Mouse (Mus musculus) heart, postnatal 4 days (tissue): ENCODE results near the gene Faap20. TPM values are rescaled to one million over a fixed set of nuclear protein-coding genes. Genes with fewer than 3 reads are reported as not detected.

Source experiments
- DNase-seq: peaks from one replicate; pipeline ENCODE4 v3.0.0; 2021
- total RNA-seq, 2 experiments: library from RNA; stranded (reverse); gene quantifications; 2 replicates each; pipeline ENCODE4 v1.2.3; 2021

The Faap20 gene
- total RNA-seq: 10 to 100 TPM; 31.7 to 31.9 TPM

DNA sequence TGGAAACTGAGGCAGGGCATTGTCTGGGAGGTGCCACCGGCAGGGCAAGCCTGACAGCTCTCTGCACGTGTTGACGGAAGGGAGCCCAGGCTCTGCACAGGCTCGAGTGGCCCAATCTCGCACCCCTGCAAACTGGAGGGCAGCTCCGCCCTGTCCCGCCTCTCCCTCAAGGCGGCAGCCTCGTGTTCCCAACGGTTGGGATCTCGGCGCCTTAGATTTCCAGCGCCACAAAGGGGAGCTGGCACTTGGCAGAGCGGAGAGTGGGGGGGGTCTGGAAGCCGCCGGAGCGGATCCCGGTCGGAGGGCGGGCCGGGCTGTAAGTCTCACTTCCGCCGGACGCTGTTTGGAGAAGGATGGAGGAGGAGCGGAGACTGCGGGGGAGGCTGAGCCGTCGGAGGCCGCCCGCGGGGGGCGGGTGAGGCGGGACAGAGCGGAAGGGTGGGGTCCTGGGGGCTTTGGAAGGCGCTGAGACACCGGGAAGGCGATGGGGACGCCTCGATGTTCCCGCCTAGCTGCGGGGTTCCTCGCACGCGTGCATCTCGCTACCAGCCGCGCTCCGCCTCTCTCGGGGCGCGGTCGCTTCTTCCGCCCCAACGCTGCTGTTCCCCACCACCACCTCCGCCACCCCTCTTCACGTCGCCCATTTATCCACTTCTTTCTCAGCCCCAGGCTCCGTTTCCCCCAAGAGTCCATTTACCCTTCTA is at the start of gene Faap20:
Gene Faap20, plus strand, starts transcription at position 155 of the 704 bp plus-strand sequence.
- peak; percentile 93 for DNase-seq

DNA sequence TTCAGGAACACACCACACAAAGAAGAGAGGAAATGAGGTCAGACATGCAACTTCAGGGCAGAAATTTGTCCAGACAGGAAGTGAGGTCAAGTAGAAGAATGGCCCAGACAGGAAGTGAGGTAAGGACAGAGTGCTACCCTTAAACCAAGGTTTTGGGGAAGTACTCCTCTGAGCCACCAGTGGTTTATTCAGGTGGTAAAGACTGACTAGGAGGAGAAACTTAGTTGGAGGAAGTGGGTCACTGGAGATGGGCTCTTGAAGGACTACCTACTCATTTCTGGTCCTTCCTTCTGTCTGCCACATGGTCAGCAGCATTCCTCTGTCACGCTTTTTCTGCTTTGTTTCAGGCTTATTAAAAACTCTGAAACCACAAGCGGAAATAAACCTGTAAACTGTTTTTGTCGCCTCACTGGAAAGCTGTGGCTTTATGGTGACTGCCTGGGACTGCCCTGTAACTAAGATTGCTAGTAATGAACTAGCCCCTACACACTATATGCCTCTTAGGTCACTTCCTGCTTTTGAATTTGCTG is 48.7 kb upstream of the Faap20 start:
- no peak for DNase-seq

DNA sequence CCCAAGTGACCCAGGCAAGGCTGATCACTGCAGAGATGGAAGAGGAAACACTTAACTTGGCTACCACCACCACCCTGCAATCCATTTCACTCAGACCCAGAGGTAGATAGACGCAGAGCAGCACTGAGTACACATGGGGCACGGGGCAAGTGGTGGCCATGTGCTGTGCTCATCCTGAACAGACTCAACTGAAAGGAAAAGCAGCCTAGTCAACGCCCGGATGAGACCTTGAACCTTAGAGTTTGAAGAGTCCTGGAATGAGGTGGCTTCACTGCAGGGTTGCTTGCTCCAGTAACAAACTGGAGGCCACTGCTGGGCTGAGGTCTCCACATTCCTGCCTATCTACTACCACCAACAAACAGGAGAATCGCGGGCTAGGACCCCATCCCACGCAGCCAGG is 47.8 kb upstream of the Faap20 start:
- DNase-seq: no peak

DNA sequence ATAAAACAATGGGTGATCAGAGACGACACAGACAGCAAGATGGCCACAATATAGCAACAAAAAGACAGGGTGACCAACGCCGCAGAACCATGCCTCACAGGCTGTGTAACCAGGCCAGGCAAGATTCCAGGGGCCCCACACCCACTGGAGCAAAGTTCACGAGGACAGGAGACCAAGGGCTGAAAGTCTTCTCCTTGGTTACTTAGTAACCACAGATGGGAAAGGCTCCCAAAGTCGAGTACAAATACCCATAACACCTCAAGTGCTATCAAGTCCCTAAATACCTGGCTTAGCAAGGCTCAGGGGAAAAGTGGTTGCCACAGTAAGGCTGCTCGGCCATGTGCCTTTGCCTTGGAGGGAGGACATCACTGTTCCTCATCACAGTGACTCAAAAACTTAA is 43.7 kb upstream of the Faap20 start:
- DNase-seq: no peak

DNA sequence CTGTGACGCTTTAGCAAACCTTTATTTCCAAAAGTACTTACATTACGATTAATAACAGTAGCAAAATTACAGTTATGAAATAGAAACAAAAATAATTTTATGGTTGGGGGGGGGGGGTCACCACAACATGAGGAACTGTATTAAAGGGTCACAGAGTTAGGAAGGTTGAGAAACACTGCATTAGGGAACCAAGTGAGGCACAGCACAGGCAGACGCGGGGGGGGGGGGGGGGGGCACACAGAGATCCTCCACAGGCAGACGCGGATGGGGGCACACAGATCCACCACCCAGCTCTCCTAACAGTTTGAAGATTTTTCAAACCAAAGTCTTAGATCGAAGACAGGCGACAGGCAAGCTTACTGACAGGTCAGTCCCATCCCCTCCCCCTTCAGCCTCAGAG is 43.1 kb upstream of the Faap20 start:
- DNase-seq: no peak

DNA sequence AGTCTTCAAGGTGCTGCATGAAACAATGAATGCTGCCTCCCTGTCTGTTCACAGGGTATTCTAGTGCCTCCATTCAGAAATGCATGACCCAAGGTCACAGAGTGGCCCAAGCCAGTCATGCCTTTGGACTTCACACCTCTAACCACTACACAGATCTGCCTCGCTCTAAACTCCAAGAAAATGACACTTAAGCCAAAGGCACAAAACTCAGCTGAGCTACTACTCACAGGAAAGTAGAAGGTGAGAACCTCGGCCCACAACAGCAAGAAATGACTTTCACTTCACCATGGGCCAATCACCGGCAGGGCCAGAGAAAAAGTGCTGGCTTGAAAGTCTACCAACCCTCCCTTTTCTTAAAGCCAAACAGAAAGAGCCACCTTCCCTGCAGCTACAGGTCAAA is 41.8 kb upstream of the Faap20 start:
- DNase-seq: no peak

DNA sequence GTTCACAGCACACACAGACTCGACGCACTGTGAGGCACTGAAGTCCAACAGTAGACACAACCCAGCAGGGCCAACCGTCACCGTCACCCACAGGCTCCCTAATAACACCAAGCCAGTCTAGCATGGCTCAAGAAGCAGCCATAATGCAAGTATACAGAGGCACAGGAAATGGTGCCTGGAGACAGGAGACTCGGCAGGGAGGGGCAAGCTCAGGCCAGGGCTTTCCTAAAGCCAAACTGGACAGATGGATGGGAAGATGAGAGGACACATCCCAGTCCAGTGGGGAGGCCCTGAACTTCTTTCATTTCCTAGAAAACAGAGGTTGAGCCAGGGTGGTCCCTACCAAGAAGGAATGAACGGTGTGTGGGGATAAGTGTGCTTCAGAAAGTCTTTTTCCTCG is 41.0 kb upstream of the Faap20 start:
- no peak for DNase-seq

DNA sequence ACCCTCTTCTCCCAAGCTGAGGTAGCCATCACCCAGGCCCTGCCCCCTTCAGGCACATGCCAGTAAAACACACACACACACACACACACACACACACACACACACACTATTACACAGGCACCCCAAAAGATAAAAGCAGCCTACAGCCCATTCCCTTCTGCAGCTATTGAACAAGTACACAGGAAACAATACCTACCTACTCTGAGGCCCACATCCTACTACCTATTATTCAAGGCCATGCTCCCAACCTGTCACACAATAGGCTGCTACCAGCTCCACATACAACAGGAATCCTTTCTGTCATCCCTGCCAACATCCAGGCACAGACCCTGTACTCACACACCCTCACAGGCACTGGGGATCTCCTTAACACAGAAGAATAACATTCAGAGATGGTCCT is 40.5 kb upstream of the Faap20 start:
- no peak for DNase-seq

DNA sequence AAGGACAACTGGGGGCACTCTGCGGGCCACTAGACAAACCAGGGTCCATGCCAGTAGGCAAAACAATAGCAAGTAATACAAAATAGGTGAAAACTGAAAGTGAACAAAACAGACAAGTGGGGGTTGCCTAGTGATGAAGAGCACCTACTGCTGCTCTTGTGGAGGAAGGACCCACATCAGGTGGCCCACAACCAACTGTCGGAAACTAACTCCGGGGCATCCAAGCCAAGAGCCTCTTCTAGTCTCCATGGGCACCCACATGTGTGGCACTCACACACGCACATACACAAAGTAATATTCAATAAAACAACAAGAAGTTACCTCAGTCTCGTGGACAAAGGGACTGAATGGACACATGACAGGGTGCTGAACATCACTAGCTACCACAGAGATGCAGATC is 40.1 kb upstream of the Faap20 start:
- DNase-seq: no peak

DNA sequence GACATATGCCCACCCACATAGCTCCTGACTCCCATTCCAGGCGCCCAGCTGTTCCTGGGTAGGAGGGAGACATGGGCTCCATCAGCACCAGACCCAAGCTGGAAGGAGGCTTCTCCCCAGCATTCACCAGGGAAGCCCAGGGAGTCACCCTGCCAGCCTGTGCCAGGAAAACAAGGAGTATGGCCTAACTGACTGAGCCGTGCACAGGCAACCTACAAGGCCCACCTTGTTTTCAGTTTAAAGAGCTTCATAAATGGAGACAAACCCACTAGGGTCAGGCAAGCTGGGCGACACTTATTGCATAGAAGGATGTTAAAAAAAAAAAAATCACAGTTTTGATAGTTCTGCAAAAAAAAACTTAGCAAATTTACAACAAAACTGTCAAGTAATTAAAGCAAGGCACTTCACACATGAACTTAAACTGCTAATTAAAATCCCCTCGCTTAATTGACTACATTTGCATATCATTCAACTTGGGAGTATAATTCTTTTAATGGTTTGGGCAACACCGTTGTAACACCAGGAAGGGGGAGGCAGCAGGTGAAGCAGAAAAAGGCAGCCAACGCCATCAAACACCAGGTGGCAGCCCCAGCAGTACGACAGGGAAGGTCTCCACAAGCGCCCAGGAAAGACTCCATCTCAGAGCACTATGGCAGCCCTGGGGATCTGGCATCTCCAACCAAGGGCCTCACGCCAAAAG is 36.4 kb upstream of the Faap20 start:
- DNase-seq: no peak

DNA sequence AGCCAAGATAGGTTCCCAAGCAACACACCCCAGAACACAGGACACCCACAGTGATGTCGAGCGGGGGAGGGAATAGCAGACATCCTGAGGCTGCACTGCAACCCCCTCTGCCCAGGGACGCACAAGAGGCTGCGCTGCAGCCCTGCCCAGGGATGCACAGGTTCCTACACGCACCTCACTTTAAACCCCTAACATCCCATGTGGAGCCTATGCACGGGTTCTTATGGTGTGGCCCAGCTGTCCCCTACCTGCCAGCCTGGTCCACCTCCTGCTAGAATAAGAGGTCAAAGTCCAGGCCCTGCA is 35.9 kb upstream of the Faap20 start:
- no peak for DNase-seq

DNA sequence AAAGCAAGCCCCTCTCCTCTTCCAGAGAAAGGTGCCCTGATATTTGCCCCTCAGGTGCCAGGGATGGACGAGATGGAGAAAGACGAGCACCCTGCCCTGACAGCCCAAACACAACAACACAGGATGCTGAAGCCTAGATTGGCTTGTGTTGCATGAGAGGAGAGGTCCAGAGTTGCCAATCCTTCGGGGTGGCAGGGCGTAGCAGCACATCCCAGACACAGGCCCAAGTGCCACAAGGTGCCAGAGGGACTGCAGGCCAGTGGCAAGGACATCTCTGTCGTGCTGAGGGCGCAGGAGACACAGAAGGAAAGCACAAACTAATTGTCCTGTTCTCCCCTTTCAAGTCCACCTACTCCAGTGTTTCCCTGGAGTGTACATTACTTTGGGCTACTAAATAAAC is 35.4 kb upstream of the Faap20 start:
- DNase-seq: no peak

DNA sequence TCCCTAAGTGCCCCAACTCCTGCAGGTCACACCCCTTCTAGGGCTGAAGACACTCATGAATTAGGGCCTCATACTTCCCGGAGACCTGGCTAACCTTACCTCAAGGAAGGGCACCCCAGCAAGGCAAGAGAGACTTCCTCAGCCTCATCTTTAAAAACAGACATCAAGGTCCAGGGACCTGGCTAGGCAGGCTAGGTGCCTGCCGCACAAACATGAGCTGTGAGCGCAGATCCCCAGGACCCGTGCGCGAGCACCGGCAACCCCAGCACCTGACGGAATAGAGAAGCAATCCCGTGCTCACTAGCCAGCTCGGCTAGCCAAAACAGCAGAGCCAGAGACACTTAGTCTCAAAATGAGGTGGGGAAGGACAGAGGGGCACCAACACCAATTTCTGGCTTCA is 34.8 kb upstream of the Faap20 start:
- DNase-seq: no peak

DNA sequence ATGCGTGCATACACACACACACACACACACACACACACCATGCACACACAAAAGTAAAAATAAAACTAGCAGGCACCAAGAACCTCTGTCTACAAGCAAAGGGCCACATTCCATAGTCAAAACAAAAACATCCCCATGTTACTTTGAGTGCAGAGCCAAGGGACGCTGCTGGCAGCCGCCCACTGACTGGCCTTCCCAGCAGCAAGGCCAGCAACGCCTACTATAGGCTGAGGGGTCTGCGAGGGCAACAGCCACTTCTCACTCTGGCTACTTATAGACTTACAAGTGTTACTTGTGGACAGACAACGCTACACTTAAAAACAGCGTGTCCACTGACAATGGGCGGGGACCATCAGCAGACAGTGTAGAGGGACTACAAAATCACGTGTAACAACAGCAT is 34.4 kb upstream of the Faap20 start:
- peak; percentile 62 for DNase-seq

DNA sequence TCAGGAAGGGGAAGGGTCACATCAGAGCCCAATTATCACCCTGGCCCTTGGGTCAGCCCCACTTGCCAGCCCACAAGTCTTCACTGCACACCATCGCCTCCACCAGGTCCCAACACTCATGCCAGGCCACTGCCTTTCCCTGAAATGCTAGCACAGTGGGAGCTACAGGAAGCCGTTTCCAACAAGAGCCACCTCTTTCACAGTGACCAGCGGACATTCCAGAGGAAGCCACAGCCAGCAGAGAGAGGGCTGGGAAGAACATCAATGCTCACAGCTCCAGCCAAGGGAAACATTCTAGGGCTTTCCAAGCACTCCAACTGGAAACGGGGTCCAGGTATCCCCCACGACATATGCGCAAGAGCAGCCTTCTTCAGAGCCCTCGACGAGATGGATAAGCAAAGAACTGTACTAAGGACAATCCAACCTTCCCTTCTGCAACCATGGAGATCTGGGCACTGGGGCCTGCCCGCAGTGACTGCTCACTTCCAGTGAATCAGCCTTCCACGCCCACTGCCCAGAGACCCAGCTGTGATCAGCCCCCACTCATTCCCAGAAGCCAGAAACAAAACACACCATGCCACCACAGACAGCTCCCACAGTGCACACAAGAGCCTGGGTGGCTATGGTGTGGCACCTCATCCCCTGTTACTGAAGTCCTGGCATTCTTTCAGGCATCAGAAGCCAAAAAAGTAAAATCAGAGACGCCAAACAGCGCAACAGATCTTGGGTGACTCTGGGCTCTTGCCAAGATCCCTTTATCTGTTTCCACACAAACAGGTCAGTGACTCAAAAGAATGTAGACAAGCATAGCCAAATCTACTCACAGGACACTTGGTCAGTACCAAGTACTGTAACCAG is 33.6 kb upstream of the Faap20 start:
- peak; percentile 60 for DNase-seq

DNA sequence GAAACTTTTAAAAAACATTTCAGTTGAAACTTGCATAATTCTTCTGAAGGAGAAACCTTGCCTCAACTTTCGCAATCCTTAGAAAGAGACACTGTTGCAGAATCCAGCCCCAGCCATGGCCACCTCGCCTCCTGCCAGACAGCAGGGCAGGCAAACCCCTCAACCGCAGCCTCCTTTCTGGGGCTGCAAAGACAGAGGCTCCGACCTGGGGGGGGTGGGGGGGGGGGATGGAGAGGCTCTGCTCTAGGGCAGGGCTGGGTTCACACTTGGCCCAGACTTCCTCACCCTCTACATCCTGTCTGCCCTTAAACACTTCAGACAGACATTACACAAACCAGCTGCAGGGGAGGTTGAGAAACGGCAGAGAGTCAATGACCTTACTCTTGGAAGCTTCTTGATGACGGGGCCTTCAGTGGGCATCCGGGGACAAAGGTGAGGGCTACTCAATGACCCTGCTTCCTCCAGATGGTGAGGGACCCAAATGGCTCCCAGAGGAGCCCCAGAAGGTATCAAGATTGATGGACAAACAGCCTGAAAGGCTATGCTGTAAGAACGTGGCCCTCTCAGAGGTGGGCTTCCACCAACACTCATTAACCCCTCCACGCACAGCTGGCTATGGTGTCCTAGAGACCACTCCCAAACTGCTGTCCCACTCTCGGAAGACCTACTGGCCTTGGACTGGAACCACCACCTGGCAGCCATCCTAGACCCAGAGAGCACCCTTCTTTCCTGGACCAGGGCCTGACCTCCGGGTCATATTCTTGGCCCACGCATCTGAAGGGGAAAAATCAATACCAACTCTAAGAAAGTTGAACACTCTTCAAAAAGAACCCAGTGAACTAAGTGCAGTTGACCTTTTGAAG is 32.1 kb upstream of the Faap20 start:
- no peak for DNase-seq

DNA sequence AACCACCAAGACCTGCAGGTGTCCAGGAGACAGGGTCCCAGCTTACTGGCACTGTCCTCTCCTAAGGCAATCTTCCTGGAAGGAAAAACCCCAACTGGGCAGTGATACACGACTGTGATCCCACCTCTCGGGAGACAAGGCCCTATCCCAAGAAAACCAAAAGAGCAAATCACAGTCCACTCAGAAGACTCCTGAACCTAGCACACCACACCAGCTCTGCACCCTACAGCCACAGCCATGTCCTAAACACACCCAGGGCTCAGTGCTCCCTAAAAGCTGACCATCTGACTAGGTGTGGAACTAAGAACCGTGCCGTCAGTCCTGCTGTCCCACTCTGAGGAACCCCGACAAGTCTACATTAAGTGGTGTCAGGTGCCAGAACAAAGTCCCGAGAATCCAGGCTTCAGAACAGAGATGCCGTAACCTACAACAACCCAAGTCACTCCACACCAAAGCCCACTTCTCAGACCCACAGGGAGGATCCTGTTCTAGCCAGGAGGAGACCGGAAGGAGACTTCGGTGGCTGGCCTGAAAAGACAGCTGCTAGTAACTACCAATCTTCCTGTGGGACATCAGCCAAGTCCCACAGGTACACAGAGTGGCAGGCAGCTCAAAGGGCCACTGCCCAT is 31.4 kb upstream of the Faap20 start:
- no peak for DNase-seq

DNA sequence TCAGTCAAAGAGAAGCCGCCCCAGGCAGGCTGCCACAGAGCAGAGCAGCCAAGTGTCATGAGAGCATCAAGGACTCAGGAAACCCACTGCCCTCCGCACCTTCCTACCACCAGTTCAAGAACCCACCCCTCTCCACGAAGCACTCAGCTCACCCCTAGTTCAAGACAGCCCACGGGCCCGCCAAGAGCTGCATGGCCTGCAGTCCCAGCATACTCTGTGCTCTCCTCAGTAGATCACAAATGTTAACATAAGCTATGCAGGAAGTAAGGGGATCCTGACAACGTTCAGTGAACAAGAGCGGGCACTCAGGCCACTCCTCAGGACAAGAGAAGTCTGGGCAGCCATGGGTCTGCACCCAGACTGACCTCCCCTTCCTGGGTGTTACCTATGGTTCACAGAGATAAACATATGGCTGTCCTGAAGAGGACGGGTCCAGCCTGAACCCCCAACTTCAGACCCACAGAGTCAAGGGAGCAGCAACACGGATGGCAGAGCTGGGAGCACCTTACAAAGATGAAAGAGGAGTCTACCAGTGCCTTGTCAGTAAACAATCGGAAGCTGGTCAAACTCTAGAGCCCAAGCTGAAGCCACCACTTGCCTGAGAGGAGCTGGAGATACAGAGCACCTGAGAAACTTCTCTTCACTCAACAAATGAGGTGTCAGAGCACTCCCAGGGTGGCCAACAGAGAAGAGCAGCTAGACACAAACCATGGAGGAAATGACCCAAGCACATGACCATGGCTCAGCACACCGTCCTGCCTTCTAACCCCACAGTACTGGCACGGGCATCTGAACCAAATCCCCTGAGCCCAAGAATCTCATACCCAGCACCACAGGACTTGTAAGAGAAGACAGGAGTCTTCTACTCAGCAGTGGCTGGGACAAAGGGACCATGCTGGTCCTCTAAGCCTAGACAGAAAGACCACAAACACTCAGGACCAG is 30.1 kb upstream of the Faap20 start:
- no peak for DNase-seq

DNA sequence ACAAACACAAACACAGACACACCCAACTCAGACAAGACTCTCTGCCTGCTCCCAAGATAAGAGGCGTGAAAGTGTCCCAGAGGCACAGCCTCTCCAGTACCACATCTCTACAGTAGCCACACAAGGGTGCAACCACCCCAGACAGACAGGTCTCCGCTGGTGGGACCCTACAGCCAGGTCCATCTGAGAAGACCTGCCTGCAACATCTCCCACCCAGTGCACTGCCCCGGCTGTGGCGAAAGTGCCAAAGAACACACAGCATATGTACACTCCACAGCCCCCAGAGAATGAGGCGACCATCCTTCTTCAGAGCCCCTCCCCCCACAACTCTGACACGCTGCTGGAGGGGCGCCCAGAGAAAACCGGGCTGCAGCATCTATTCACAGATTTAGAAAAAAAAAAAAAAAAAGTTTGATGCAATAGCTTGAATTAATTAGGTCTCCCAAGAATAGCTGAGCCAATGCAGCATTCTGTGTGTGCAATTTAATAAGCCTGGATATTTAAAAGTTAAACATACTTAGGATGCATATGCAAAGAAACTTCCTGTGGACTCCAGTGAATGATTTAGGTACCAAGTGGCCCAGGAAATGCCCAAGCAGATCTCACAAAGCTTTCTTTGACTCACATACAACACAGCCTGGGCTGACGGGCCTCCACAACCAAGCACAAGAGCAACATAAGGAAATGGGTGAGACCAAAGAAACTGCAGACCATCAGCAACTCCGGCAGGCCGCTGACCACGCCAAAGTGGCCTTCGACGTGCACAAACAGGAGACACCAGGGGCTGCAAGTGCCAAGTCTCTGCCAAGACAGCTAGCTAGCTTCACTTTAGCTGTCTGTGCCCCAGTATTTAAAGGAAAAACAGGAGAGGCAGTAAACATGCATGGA is 29.1 kb upstream of the Faap20 start:
- peak; percentile 57 for DNase-seq

DNA sequence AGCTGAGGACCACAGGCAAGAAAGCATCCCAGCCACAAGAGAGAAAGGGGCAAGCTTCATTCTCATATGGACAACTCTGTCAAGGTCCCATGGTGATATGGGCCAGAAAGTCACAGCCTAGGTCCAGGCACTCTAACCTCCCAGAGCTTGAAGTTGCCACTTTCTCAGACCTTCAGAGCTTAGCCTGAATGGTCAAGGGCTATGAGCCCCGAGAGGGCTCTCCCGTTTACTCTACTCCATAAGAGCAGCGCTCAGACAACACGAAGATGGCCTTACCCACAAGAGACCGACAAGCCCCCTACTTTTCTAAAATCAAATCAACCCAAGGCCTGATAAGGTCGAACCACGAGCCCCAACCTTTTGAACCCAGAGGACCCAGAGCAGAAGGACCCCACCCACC is 28.5 kb upstream of the Faap20 start:
- DNase-seq: no peak
